Mouse (Mus musculus) forebrain, embryonic 11.5 days (tissue): ENCODE measurements at regions not wholly inside any gene's neighbourhood (a gene's known extent, or its start where the extent isn't known, plus 50 kb on each side); places are given as distances from the start of the nearest gene placed in this dataset.
A peak's percentile ranks its signal among the peaks of the same experiment; 100 is the strongest.

Experiments used
- ATAC-seq: fragments of 200-750 bp; cut with Nextera tagmentation; replicated peaks from 2 replicates; pipeline ENCODE4 v1.8.0; 2017; ENCODE audit warnings: moderate TSS enrichment; ENCODE audit not compliant: low FRiP score
- DNase-seq: peaks from one replicate; pipeline ENCODE4 v3.0.0-alpha.2; 2017; ENCODE audit warnings: low spot score
- H3K27ac ChIP-seq: fragments of 300-500 bp; sonication (generic); 2 replicates; pipeline ENCODE4 v1.5.1; 2014; ENCODE audit warnings: low read depth, low read length
- H3K27me3 ChIP-seq: fragments of 300-500 bp; sonication (generic); 2 replicates; pipeline ENCODE4 v1.6.1; 2014; ENCODE audit warnings: mild to moderate bottlenecking, low read length, mixed read lengths; ENCODE audit not compliant: control insufficient read depth, insufficient read depth
- H3K36me3 ChIP-seq: fragments of 300-500 bp; sonication (generic); 2 replicates; pipeline ENCODE4 v1.6.1; 2014; ENCODE audit warnings: mild to moderate bottlenecking, low read length, moderate library complexity, mixed read lengths; ENCODE audit not compliant: control insufficient read depth, insufficient read depth
- H3K4me1 ChIP-seq: fragments of 300-500 bp; sonication (generic); replicated peaks from 2 replicates; pipeline ENCODE4 v1.6.1; 2014; ENCODE audit warnings: low read length, mixed read lengths; ENCODE audit not compliant: control insufficient read depth, insufficient read depth
- H3K4me2 ChIP-seq: fragments of 300-500 bp; sonication (generic); 2 replicates; pipeline ENCODE4 v1.6.1; 2014; ENCODE audit warnings: low read depth, mild to moderate bottlenecking, low read length, moderate library complexity, mixed read lengths; ENCODE audit not compliant: severe bottlenecking
- H3K4me3 ChIP-seq: fragments of 300-500 bp; sonication (generic); 2 replicates; pipeline ENCODE4 v1.5.1; 2014; ENCODE audit warnings: low read depth, low read length
- H3K9ac ChIP-seq: fragments of 300-500 bp; sonication (generic); 2 replicates; pipeline ENCODE4 v1.6.1; 2014; ENCODE audit warnings: low read length
- H3K9me3 ChIP-seq: fragments of 300-500 bp; sonication (generic); 2 replicates; pipeline ENCODE4 v1.6.1; 2016; ENCODE audit warnings: low read length, mixed read lengths; ENCODE audit not compliant: control insufficient read depth
- WGBS: fragments of 180-500 bp; shearing (Covaris S2); extraction: QIAGEN DNeasy Blood & Tissue Kit; methylation state at CpG from one replicate; pipeline ENCODE4 v1.1.7; 2014; 5-methylcytosine and 5-hydroxymethylcytosine counted together

GRCm38 (mm10) chr12:51060931-51061330 lies 286.9 kb upstream of the G2e3 start:
- H3K36me3 ChIP-seq: no peaks in the 10 kb centered on the region
- H3K4me1 ChIP-seq: no peaks in the 10 kb centered on the region; the same call in 1 of the 2 replicates
- no peak overlapping the region for H3K4me2 ChIP-seq
- no peak overlapping the region for H3K9ac ChIP-seq
- H3K27me3 ChIP-seq: no peaks in the 10 kb centered on the region
- 93% methylated on average over 3 of the region's 3 CpGs for WGBS
- ATAC-seq (no peak), DNase-seq (no peak)
- H3K9me3 ChIP-seq: no peaks in the 10 kb centered on the region
- H3K27ac ChIP-seq: no peak overlapping the region
- H3K4me3 ChIP-seq: no peak overlapping the region

GRCm38 (mm10) chr12:51058569-51058968 lies 289.3 kb upstream of the G2e3 start:
- 33% methylated on average over 12 of the region's 12 CpGs for WGBS
- DNase-seq: no peak
- no peaks in the 10 kb centered on the region for H3K9me3 ChIP-seq
- no peak overlapping the region for H3K4me3 ChIP-seq
- H3K27ac ChIP-seq: no peak overlapping the region
- ATAC-seq: no peak
- H3K4me2 ChIP-seq: peak overlapping the region; percentile 9; the same call in 1 of the 2 replicates
- H3K27me3 ChIP-seq: no peaks in the 10 kb centered on the region
- peak overlapping the region; percentile 20; the same call in 1 of the 2 replicates for H3K9ac ChIP-seq
- no peaks in the 10 kb centered on the region for H3K36me3 ChIP-seq
- H3K4me1 ChIP-seq: no peaks in the 10 kb centered on the region; the same call in 1 of the 2 replicates

- Histone ChIP-seq H3K4me3 (no peak overlapping the region), H3K4me1 (no peaks in the 10 kb centered on the region; the same call in 1 of the 2 replicates), H3K36me3 (no peaks in the 10 kb centered on the region), H3K9me3 (no peaks in the 10 kb centered on the region), H3K27ac (no peak overlapping the region), H3K27me3 (no peaks in the 10 kb centered on the region), H3K9ac (no peak overlapping the region), H3K4me2 (no peak overlapping the region)
- DNase-seq: no peak
- WGBS: 75% methylated on average over 10 of the region's 10 CpGs
- ATAC-seq: no peak
Measured at GRCm38 (mm10) chr12:51058104-51058503, 289.8 kb upstream of the G2e3 start.

- Histone ChIP-seq H3K9me3 (no peaks in the 10 kb centered on the region), H3K36me3 (no peaks in the 10 kb centered on the region), H3K4me3 (no peak overlapping the region), H3K27ac (no peak overlapping the region), H3K9ac (no peak overlapping the region), H3K27me3 (no peaks in the 10 kb centered on the region), H3K4me1 (no peaks in the 10 kb centered on the region), H3K4me2 (no peak overlapping the region)
- WGBS: 57% methylated on average over 7 of the region's 7 CpGs
- no peak for DNase-seq
- no peak for ATAC-seq
Measured at GRCm38 (mm10) chr12:51047116-51047515, 300.7 kb upstream of the G2e3 start.

- ATAC-seq: no peak
- no peak overlapping the region for H3K4me2 ChIP-seq
- no peaks in the 10 kb centered on the region for H3K27me3 ChIP-seq
- H3K4me3 ChIP-seq: no peak overlapping the region
- H3K4me1 ChIP-seq: no peaks in the 10 kb centered on the region
- H3K9me3 ChIP-seq: no peaks in the 10 kb centered on the region
- no peak overlapping the region for H3K27ac ChIP-seq
- no peak for DNase-seq
- no peak overlapping the region for H3K9ac ChIP-seq
- 52% methylated on average over 9 of the region's 9 CpGs for WGBS
- no peaks in the 10 kb centered on the region for H3K36me3 ChIP-seq
Measured at GRCm38 (mm10) chr12:51045437-51045836, 302.4 kb upstream of the G2e3 start.

- ATAC-seq: no peak
- Histone ChIP-seq H3K9me3 (no peaks in the 10 kb centered on the region), H3K4me2 (no peak overlapping the region), H3K9ac (no peak overlapping the region), H3K36me3 (no peaks in the 10 kb centered on the region), H3K4me3 (no peak overlapping the region), H3K27ac (no peak overlapping the region), H3K27me3 (no peaks in the 10 kb centered on the region), H3K4me1 (no peaks in the 10 kb centered on the region)
- 46% methylated on average over 1 of the region's 1 CpGs for WGBS
- no peak for DNase-seq
Measured at GRCm38 (mm10) chr12:51045020-51045419, 302.8 kb upstream of the G2e3 start.

- DNase-seq: no peak
- H3K27ac ChIP-seq: no peak overlapping the region
- 45% methylated on average over 2 of the region's 2 CpGs for WGBS
- no peaks in the 10 kb centered on the region for H3K4me1 ChIP-seq
- H3K36me3 ChIP-seq: no peaks in the 10 kb centered on the region
- H3K4me2 ChIP-seq: no peak overlapping the region
- no peak for ATAC-seq
- H3K4me3 ChIP-seq: no peak overlapping the region
- H3K9me3 ChIP-seq: no peaks in the 10 kb centered on the region
- no peaks in the 10 kb centered on the region for H3K27me3 ChIP-seq
- no peak overlapping the region for H3K9ac ChIP-seq
Measured at GRCm38 (mm10) chr12:51032193-51032592, 315.7 kb upstream of the G2e3 start.

GRCm38 (mm10) chr12:51028601-51029174 lies 319.2 kb upstream of the G2e3 start:
- Histone ChIP-seq H3K9ac (no peak overlapping the region), H3K9me3 (no peaks in the 10 kb centered on the region), H3K27ac (no peak overlapping the region), H3K4me3 (no peak overlapping the region), H3K4me1 (no peaks in the 10 kb centered on the region), H3K4me2 (no peak overlapping the region), H3K36me3 (no peaks in the 10 kb centered on the region), H3K27me3 (no peaks in the 10 kb centered on the region)
- 0 out of 2 replicates have a peak, but pooled peaks have one; percentile 57 for ATAC-seq
- WGBS: 33% methylated on average over 10 of the region's 10 CpGs
- no peak for DNase-seq

GRCm38 (mm10) chr12:51026046-51026445 lies 321.8 kb upstream of the G2e3 start:
- H3K27ac ChIP-seq: no peak overlapping the region
- no peak overlapping the region for H3K4me3 ChIP-seq
- H3K9ac ChIP-seq: no peak overlapping the region
- no peak overlapping the region for H3K4me2 ChIP-seq
- DNase-seq (no peak), ATAC-seq (no peak)
- H3K4me1 ChIP-seq: no peaks in the 10 kb centered on the region
- no peaks in the 10 kb centered on the region for H3K27me3 ChIP-seq
- no peaks in the 10 kb centered on the region for H3K9me3 ChIP-seq
- H3K36me3 ChIP-seq: no peaks in the 10 kb centered on the region
- 91% methylated on average over 5 of the region's 5 CpGs for WGBS
